Comparison of ENCODE assay signal across 28 mouse cellular contexts in genomic region chr7:110485051-110485450, GRCm38 (mm10).
A peak's percentile ranks its signal among the peaks of the same experiment; 100 is the strongest.
DNase-seq lines count a peak whose midpoint lies in the region; ATAC-seq lines count a peak whose summit lies in the region.
"Had no signal": no experiment of that assay in that cellular context is flagged by ENCODE, and none has a peak within 500 bp of the region (broad histone marks: within the 10 kb centered on the region; RNA-seq: fewer than 3 reads in every experiment).

No protein-coding gene starts in this region.

- WGBS in hindbrain, embryonic 11.5 days: 98% methylated on average over 5 of the region's 5 CpGs

- no peaks in the 10 kb centered on the region for H3K27me3 ChIP-seq in hindbrain, embryonic 11.5 days (ENCODE audit: control insufficient read depth, insufficient read depth, low read length)
- H3K27me3 ChIP-seq: embryonic facial prominence, embryonic 15.5 days; forebrain, embryonic 13.5 days; heart, embryonic 13.5 days; kidney, embryonic 15.5 days; liver, embryonic 12.5 days; midbrain, embryonic 12.5 days; neural tube, embryonic 13.5 days had no signal

- H3K9me3 ChIP-seq in hindbrain, embryonic 11.5 days (ENCODE audit: control insufficient read depth, low read length): no peaks in the 10 kb centered on the region
- H3K9me3 ChIP-seq: embryonic facial prominence, embryonic 10.5 days; embryonic facial prominence, embryonic 15.5 days; forebrain, embryonic 13.5 days; heart, embryonic 13.5 days; hindbrain, embryonic 10.5 days; kidney, embryonic 15.5 days; liver, embryonic 12.5 days; midbrain, embryonic 12.5 days; neural tube, embryonic 13.5 days had no signal

- no peak for ATAC-seq in hindbrain, embryonic 11.5 days (ENCODE audit: low FRiP score)
- ATAC-seq: CD4-positive, CD25-positive, alpha-beta regulatory T cell, adult 4 months; forebrain, embryonic 13.5 days; hindbrain, embryonic 16.5 days; liver, embryonic 12.5 days; liver, postnatal 0 days had no signal

- no peak overlapping the region for H3K9ac ChIP-seq in hindbrain, embryonic 11.5 days (ENCODE audit: low read depth, low read length)
- H3K9ac ChIP-seq: embryonic facial prominence, embryonic 15.5 days; forebrain, embryonic 13.5 days; heart, embryonic 13.5 days; kidney, embryonic 15.5 days; liver, embryonic 12.5 days; liver, postnatal 0 days; midbrain, embryonic 12.5 days; neural tube, embryonic 13.5 days had no signal

- no peaks in the 10 kb centered on the region for H3K4me1 ChIP-seq in hindbrain, embryonic 11.5 days (replicated peaks; ENCODE audit: control insufficient read depth, insufficient read depth, low read length)
- H3K4me1 ChIP-seq: embryonic facial prominence, embryonic 10.5 days; embryonic facial prominence, embryonic 15.5 days; forebrain, embryonic 13.5 days; hindbrain, embryonic 10.5 days; kidney, embryonic 15.5 days; liver, embryonic 12.5 days; midbrain, embryonic 12.5 days; neural tube, embryonic 13.5 days had no signal

- peak; percentile 50 to 62 for DNase-seq in layer of hippocampus, adult 18-20 months (ENCODE audit: low spot score in 2 of 2)
- DNase-seq in layer of hippocampus, postnatal 25 days (ENCODE audit: extremely low spot score in 1 of 2, low spot score in 1 of 2): no peak
- peak; percentile 29 for DNase-seq in right cerebral cortex, postnatal 25 days
- DNase-seq in right cerebral cortex, postnatal 10 days (ENCODE audit: low spot score in 2 of 2): no peak
- DNase-seq in layer of hippocampus, adult 9-10 months (ENCODE audit: low spot score): peak; percentile 16
- DNase-seq in hindbrain, embryonic 11.5 days (ENCODE audit: low spot score): no peak
- DNase-seq in natural killer cell, adult 2 months (ENCODE audit: low spot score in 2 of 2): no peak
- DNase-seq: adrenal gland, adult 2 months; adrenal gland, postnatal 36 days; cerebellum, adult 8-10 months; cerebellum, postnatal 25 days; kidney, adult 18-20 months; kidney, postnatal 25 days; liver, postnatal 0 days; lung, postnatal 36 days; thymus, postnatal 14 days had no signal

- H3K36me3 ChIP-seq in hindbrain, embryonic 11.5 days (ENCODE audit: control insufficient read depth, insufficient read depth, low read length): no peaks in the 10 kb centered on the region
- H3K36me3 ChIP-seq: embryonic facial prominence, embryonic 15.5 days; liver, embryonic 12.5 days had no signal

- H3K27ac ChIP-seq in hindbrain, embryonic 11.5 days (ENCODE audit: low read depth, low read length): no peak overlapping the region
- H3K27ac ChIP-seq: embryonic facial prominence, embryonic 10.5 days; embryonic facial prominence, embryonic 15.5 days; forebrain, embryonic 13.5 days; heart, embryonic 13.5 days; hindbrain, embryonic 10.5 days; kidney, embryonic 15.5 days; liver, embryonic 12.5 days; midbrain, embryonic 12.5 days; neural tube, embryonic 13.5 days had no signal

- no peak overlapping the region for H3K4me3 ChIP-seq in hindbrain, embryonic 11.5 days (ENCODE audit: low read depth, low read length)
- H3K4me3 ChIP-seq: embryonic facial prominence, embryonic 10.5 days; embryonic facial prominence, embryonic 15.5 days; forebrain, embryonic 13.5 days; heart, embryonic 13.5 days; hindbrain, embryonic 10.5 days; kidney, embryonic 15.5 days; liver, embryonic 12.5 days; midbrain, embryonic 12.5 days; myocyte; neural tube, embryonic 13.5 days had no signal

- no peak overlapping the region for H3K4me2 ChIP-seq in hindbrain, embryonic 11.5 days (replicated peaks; ENCODE audit: low read depth, low read length)
- H3K4me2 ChIP-seq: embryonic facial prominence, embryonic 15.5 days; forebrain, embryonic 13.5 days; heart, embryonic 13.5 days; kidney, embryonic 15.5 days; liver, embryonic 12.5 days; midbrain, embryonic 12.5 days; neural tube, embryonic 13.5 days had no signal

Comparison
In these comparisons a context has a peak if more than half of its experiments do, and no peak if none do; other contexts are left out.
1. DNase-seq: peak in layer of hippocampus, adult 18-20 months (2 of 2), right cerebral cortex, postnatal 25 days (single experiment) and layer of hippocampus, adult 9-10 months (single experiment); none in layer of hippocampus, postnatal 25 days (0 of 2), right cerebral cortex, postnatal 10 days (0 of 2), hindbrain, embryonic 11.5 days (single experiment) and natural killer cell, adult 2 months (0 of 2).